ENCODE assay signal across 8 mouse cellular contexts in genomic region chr2:94122182-94123041, GRCm38 (mm10). TPM values are rescaled to one million over a fixed set of nuclear protein-coding genes. Genes with fewer than 3 reads are reported as not detected.
A peak's percentile ranks its signal among the peaks of the same experiment; 100 is the strongest.
DNase-seq lines count a peak whose midpoint lies in the region; ATAC-seq and TF ChIP-seq lines count a peak whose summit lies in the region.

No protein-coding gene starts in this region.

- no peaks in the 10 kb centered on the region for H3K36me3 ChIP-seq in limb, embryonic 12.5 days
- no peaks in the 10 kb centered on the region for H3K36me3 ChIP-seq in limb, embryonic 10.5 days
- H3K36me3 ChIP-seq in hindbrain, embryonic 15.5 days, result no peaks in the 10 kb centered on the region
- no peaks in the 10 kb centered on the region for H3K36me3 ChIP-seq in midbrain, embryonic 13.5 days

- H3K4me2 ChIP-seq in limb, embryonic 12.5 days, result no peak overlapping the region
- peak overlapping the region; percentile 41 for H3K4me2 ChIP-seq in hindbrain, embryonic 15.5 days
- peak overlapping the region; percentile 40 for H3K4me2 ChIP-seq in midbrain, embryonic 13.5 days (replicated peaks)

- no peaks in the 10 kb centered on the region for H3K27me3 ChIP-seq in limb, embryonic 12.5 days
- no peaks in the 10 kb centered on the region for H3K27me3 ChIP-seq in limb, embryonic 10.5 days (ENCODE audit: low read depth, poor library complexity, severe bottlenecking)
- H3K27me3 ChIP-seq in hindbrain, embryonic 15.5 days, result no peaks in the 10 kb centered on the region
- no peaks in the 10 kb centered on the region for H3K27me3 ChIP-seq in midbrain, embryonic 13.5 days

- no peak for ATAC-seq in limb, embryonic 12.5 days (ENCODE audit: insufficient number of reproducible peaks, insufficient read depth, low FRiP score, low TSS enrichment, low read depth)
- ATAC-seq in hindbrain, embryonic 15.5 days (ENCODE audit: low FRiP score, low read depth), result peak; percentile 83
- ATAC-seq in midbrain, embryonic 13.5 days, result peak; percentile 92

- TF ChIP-seq POLR2A in embryonic fibroblast, embryonic 13.5 days (IDR thresholded peaks at IDR 0.05; ENCODE audit: low read depth, low read length), result no peak

- H3K9me3 ChIP-seq in limb, embryonic 12.5 days, result no peaks in the 10 kb centered on the region
- no peaks in the 10 kb centered on the region for H3K9me3 ChIP-seq in limb, embryonic 10.5 days (replicated peaks)
- no peaks in the 10 kb centered on the region for H3K9me3 ChIP-seq in hindbrain, embryonic 15.5 days
- no peaks in the 10 kb centered on the region for H3K9me3 ChIP-seq in midbrain, embryonic 13.5 days

- no peak overlapping the region for H3K9ac ChIP-seq in limb, embryonic 12.5 days (replicated peaks)
- no peak overlapping the region for H3K9ac ChIP-seq in hindbrain, embryonic 15.5 days
- H3K9ac ChIP-seq in midbrain, embryonic 13.5 days (replicated peaks), result peak overlapping the region; percentile 42

- WGBS in limb, embryonic 12.5 days, result 60% methylated on average over 7 of the region's 7 CpGs
- 79% methylated on average over 7 of the region's 7 CpGs for WGBS in limb, embryonic 10.5 days
- WGBS in hindbrain, embryonic 15.5 days, result 32% methylated on average over 7 of the region's 7 CpGs
- 27% methylated on average over 7 of the region's 7 CpGs for WGBS in midbrain, embryonic 13.5 days

- peak overlapping the region; percentile 18; the same call in 1 of the 2 replicates for H3K27ac ChIP-seq in limb, embryonic 12.5 days
- H3K27ac ChIP-seq in limb, embryonic 10.5 days, result no peak overlapping the region
- H3K27ac ChIP-seq in embryonic fibroblast, embryonic 13.5 days (ENCODE audit: insufficient read depth, low read length), result peak overlapping the region; percentile 88
- peak overlapping the region; percentile 92 for H3K27ac ChIP-seq in hindbrain, embryonic 15.5 days (replicated peaks)
- H3K27ac ChIP-seq in midbrain, embryonic 13.5 days, result peak overlapping the region; percentile 93

- H3K4me3 ChIP-seq in limb, embryonic 12.5 days (replicated peaks), result no peak overlapping the region
- no peak overlapping the region for H3K4me3 ChIP-seq in limb, embryonic 10.5 days
- no peak overlapping the region for H3K4me3 ChIP-seq in embryonic fibroblast, embryonic 13.5 days (ENCODE audit: insufficient read depth, low read length)
- H3K4me3 ChIP-seq in hindbrain, embryonic 15.5 days, result no peak overlapping the region
- H3K4me3 ChIP-seq in midbrain, embryonic 13.5 days (replicated peaks), result peak overlapping the region; percentile 13; the same call in 1 of the 2 replicates

- no peak for DNase-seq in limb, embryonic 10.5 days (ENCODE audit: low spot score)
- no peak for DNase-seq in ovary, postnatal 10 days (ENCODE audit: low spot score)
- DNase-seq in urinary bladder, adult 2 months (ENCODE audit: low spot score), result no peak
- no peak for DNase-seq in gastrocnemius, adult 8-10 months (ENCODE audit: low spot score in 2 of 2)

- TF ChIP-seq CTCF in embryonic fibroblast, embryonic 13.5 days (IDR thresholded peaks at IDR 0.05; ENCODE audit: borderline replicate concordance, insufficient read depth, low read length), result no peak

- H3K4me1 ChIP-seq in limb, embryonic 12.5 days (replicated peaks), result peaks cover 29% of the 10 kb centered on the region
- peaks cover 27% of the 10 kb centered on the region for H3K4me1 ChIP-seq in limb, embryonic 10.5 days
- peaks cover 15% of the 10 kb centered on the region for H3K4me1 ChIP-seq in embryonic fibroblast, embryonic 13.5 days (ENCODE audit: control insufficient read depth, insufficient read depth, low read length)
- peaks cover 27% of the 10 kb centered on the region for H3K4me1 ChIP-seq in hindbrain, embryonic 15.5 days (replicated peaks)
- peaks cover 45% of the 10 kb centered on the region for H3K4me1 ChIP-seq in midbrain, embryonic 13.5 days (replicated peaks)

RNA-seq across cellular contexts. Expression of gene Hsd17b12, which starts 35.4 kb away (rescaled TPM):
- polyA plus RNA-seq in limb, embryonic 12.5 days (2016; fragmentation: Nextera tagmentation; extraction: Ambion mirVana), result 96.7 and 98.2 TPM in 2 replicates
- polyA plus RNA-seq in limb, embryonic 10.5 days (2016; fragmentation: Nextera tagmentation; extraction: Ambion mirVana), result 125 and 137 TPM in 2 replicates
- polyA plus RNA-seq in embryonic fibroblast, embryonic 13.5 days (2011; ENCODE audit: insufficient read length, low read depth, missing spikeins), result 141 and 162 TPM in 2 replicates
- polyA plus RNA-seq in hindbrain, embryonic 15.5 days (2015; fragmentation: Nextera tagmentation; extraction: Ambion mirVana), result 143 TPM in 2 replicates
- 122 and 131 TPM in 2 replicates for polyA plus RNA-seq in midbrain, embryonic 13.5 days (2015; fragmentation: Nextera tagmentation; extraction: Ambion mirVana)
- 58.2 and 73.7 TPM in 2 replicates for polyA plus RNA-seq in urinary bladder, adult 2 months (2012; rRNA removed)
- 1 to 10 TPM; 4.1 to 5.1 (median 4.5) TPM for total RNA-seq in gastrocnemius, adult 8-10 months (2022)
